Mouse (Mus musculus) thymus, postnatal 0 days (tissue): Measurements from ENCODE around the gene Ctsg. TPM values are rescaled to one million over a fixed set of nuclear protein-coding genes. Genes with fewer than 3 reads are reported as not detected.
"Not testable (repeated sequence)": the region's sequence is repeated elsewhere in the genome, so short reads cannot be mapped to it uniquely, and the experiment has no call there.

ENCODE experiments used
- DNase-seq: peaks from one replicate; pipeline ENCODE4 v3.0.0-alpha.2; 2015; ENCODE audit warnings: low spot score
- polyA plus RNA-seq: library from polyadenylated mRNA; unstranded; fragments of >200 nt; fragmentation: Nextera tagmentation; extraction: Ambion mirVana; gene quantifications from 2 replicates; pipeline ENCODE4 v1.2.1, GENCODE M21; 2015

The Ctsg gene
- polyA plus RNA-seq, result 0.26 and 0.46 TPM in 2 replicates

- DNase-seq, result no peak
These were observed at the start of gene Ctsg for GRCm38 (mm10) chr14:56102386-56102785. TSS of gene Ctsg (minus strand) at chr14:56102574.

- not testable (repeated sequence) for DNase-seq
These were observed 31.3 kb upstream of the Ctsg start for GRCm38 (mm10) chr14:56133675-56134074.

- not testable (repeated sequence) for DNase-seq
These were observed 30.1 kb upstream of the Ctsg start, which contains the start of gene Gzmd for GRCm38 (mm10) chr14:56132508-56132907. TSS of gene Gzmd (minus strand) at chr14:56132608.

DNA sequence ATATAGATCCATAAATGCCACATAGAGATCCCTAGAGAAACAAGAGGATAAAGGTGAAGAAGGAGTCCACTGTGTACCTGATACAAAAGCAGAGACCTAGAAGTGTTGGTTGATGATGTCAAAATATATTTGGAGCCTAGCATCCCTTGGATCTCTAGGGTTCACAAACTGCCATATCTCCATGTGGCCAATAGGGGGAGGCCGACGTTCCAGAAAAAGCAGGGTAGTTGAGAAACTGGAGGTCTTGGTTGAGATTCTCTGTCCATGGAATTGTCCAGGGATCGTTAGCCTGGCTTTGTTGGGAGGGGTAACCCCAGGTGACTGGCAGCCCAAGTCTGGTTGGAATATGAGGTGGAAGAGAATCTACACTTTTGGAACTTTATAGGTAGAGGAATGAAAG, 26.0 kb upstream of the Ctsg start:
- no peak for DNase-seq

- no peak for DNase-seq
These were observed 21.1 kb upstream of the Ctsg start for GRCm38 (mm10) chr14:56123516-56123915.

DNA sequence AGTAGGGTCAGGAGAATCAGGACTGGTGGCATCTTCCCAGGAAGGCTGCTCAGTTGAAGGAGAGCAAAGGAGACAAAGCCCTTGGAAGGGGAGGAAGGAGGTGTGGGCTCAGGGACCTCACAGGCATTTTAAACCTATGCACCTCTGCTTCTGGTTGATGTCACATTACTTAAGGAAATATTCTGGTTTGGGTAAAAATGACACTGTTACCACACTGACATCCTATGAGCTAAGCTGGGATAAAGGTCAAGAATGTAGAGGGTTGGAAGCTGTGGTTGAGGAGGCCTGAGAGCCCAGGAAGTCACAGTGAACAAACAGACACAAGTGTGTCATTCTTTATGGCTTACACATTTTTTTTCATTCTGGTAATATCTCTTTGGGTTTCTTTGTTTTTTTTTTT, 18.2 kb upstream of the Ctsg start, which contains the start of gene Gzme:
Gene Gzme, minus strand, starts transcription at position 101 of the 400 bp plus-strand sequence.
- no peak for DNase-seq

- not testable (repeated sequence) for DNase-seq
These were observed 13.3 kb upstream of the Ctsg start for GRCm38 (mm10) chr14:56115531-56116310.

DNA sequence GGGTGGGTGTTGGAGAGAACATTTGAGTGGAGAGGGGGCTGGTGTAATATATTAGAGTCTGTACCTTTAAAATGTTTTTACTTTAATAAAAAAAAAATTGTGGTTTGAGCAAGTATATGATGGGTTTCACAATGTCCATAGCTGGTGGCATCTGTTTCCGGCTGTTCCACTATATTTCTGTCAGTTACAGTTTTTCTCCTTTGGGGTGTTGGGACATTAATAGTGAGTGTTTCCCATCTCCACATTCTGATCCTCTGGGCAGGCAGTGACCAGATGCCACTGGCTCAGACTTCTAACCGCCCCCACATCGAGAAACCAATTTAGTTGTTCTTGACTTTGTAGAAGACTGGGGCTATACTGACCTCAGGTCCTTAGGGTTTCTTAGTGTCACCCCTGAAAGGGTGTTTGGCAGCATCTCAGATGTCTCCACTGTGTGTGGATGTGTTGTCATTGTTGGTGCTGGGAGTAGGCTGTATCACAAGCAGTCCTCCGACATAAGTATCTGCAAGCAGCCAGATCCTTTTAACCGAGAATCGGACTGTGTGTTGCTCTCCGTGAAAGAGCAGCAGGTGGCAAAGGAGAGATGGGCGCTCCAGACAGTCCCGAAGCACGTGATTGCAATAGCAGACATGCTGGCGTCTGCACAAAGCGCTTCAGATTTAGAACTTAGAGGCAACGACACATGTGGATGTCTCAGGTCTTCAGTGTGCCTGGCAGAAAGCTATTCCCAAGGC, 3.2 kb upstream of the Ctsg start:
- DNase-seq, result no peak

GRCm38 (mm10) chr14:56105016-56105415, 2.6 kb upstream of the Ctsg start:
- no peak for DNase-seq

DNA sequence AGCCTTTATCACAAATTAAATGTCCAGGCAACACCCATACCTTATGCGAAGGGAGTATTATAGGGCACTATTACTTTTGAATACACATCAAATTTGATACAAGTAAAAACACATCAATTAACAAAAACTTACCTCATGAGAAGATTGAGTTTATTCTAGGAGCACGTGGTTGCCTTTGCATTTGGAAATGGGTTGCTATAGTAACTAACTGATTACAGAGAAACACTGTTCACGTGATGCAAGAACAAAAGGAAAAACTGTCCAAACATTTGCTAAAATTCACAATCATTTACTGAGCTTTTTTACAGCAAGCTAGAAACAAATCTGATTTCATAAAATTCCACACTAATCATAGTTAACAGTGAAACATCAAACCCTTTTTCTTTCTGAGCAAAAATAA, 1.1 kb upstream of the Ctsg start:
- no peak for DNase-seq

- peak; percentile 27 for DNase-seq
These were observed 3.4 kb downstream of the Ctsg start for GRCm38 (mm10) chr14:56098940-56099339.

- DNase-seq, result no peak
These were observed 4.8 kb downstream of the Ctsg start for GRCm38 (mm10) chr14:56097597-56097996.

GRCm38 (mm10) chr14:56093353-56093752, 9.0 kb downstream of the Ctsg start:
- no peak for DNase-seq

- DNase-seq, result no peak
These were observed 15.7 kb downstream of the Ctsg start for GRCm38 (mm10) chr14:56086711-56087110.

GRCm38 (mm10) chr14:56085167-56085566, 17.2 kb downstream of the Ctsg start, which contains the start of gene Mcpt8:
TSS of gene Mcpt8 (minus strand) at chr14:56085273.
- DNase-seq, result no peak

DNA sequence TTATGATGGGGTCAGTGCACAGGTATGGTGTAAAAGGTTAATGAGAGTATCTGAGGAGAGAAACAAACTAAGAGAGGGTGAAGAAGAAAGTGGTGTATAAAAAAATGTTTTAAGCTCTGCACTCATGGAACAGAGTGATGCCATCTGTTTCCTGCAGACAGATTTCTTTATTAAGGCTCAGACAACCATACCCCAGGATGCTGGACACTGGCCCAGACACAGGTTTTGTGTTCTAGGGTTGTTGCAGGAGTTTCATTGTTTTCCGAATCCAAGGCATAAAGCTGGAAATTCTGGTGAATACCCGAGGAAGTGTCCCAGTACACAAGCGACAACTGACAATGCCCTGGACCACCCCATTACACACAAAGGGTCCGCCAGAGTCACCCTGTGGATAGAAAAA, 20.4 kb downstream of the Ctsg start:
- no peak for DNase-seq

- DNase-seq, result not testable (repeated sequence)
These were observed 40.2 kb downstream of the Ctsg start, which contains the start of gene Mcpt4 for GRCm38 (mm10) chr14:56062213-56062612. TSS of gene Mcpt4 (minus strand) at chr14:56062313.

- no peak for DNase-seq
These were observed 44.7 kb downstream of the Ctsg start for GRCm38 (mm10) chr14:56057722-56058121.

DNA sequence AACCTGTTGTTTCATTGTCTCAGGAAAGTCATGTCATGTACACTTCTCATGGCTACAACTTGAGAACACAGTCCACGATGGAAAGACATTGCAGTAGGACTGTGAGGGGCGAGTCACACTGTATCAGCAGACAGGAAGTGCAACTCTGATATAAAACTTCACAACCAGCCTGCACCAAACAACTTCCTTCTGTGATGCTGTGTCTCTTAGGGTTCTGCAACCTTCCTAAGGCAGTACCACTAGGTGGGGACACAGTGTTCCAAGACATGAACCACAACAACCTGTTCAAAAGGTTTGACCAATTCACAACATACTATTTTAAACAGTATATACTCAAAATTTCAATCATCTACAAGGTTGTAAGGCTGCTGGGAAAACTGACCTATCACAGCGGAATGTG, 47.0 kb downstream of the Ctsg start:
- no peak for DNase-seq
